Mouse (Mus musculus) bone marrow, adult 2 months (tissue): ENCODE data around the gene Glipr1l1. TPM values are rescaled to one million over a fixed set of nuclear protein-coding genes. Genes with fewer than 3 reads are reported as not detected.
"Not testable (repeated sequence)": the region's sequence is repeated elsewhere in the genome, so short reads cannot be mapped to it uniquely, and the experiment has no call there.

Experiments used
- H3K27ac ChIP-seq: fragments of 200-500 bp; 2 replicates; pipeline ENCODE4 v1.5.1; 2012; ENCODE audit warnings: low read depth, mild to moderate bottlenecking, control low read depth, inconsistent platforms, low read length; ENCODE audit not compliant: control insufficient read depth, poor library complexity, insufficient read depth
- H3K4me1 ChIP-seq: fragments of 200-500 bp; 2 replicates; pipeline ENCODE4 v1.6.1; 2011; ENCODE audit warnings: low read length; ENCODE audit not compliant: control insufficient read depth, insufficient read depth
- H3K4me3 ChIP-seq: fragments of 200-500 bp; replicated peaks from 2 replicates; pipeline ENCODE3; 2011; ENCODE audit warnings: mild to moderate bottlenecking, low read depth, low read length, control low read depth; ENCODE audit not compliant: control insufficient read depth
- CTCF ChIP-seq: fragments of 200-500 bp; IDR thresholded peaks from 2 replicates; pipeline ENCODE4 v1.5.1; 2011; ENCODE audit warnings: low read length, control low read depth; ENCODE audit not compliant: control insufficient read depth, insufficient read depth
- POLR2A ChIP-seq: fragments of 200-500 bp; IDR thresholded peaks from 2 replicates; pipeline ENCODE4 v1.6.1; 2011; ENCODE audit warnings: low read depth, mild to moderate bottlenecking, control low read depth, low read length, borderline replicate concordance; ENCODE audit not compliant: control insufficient read depth
- whole genome bisulfite sequencing: fragments of 180-500 bp; shearing (Covaris S2); methylation state at CpG from one replicate; pipeline ENCODE4 v1.1.7; 2018; 5-methylcytosine and 5-hydroxymethylcytosine counted together
- polyA plus RNA-seq: library from polyadenylated mRNA; stranded (reverse); fragments of >200 nt; gene quantifications from 2 replicates; pipeline ENCODE4 v1.2.4, GENCODE M21; 2011; ENCODE audit warnings: low replicate concordance; ENCODE audit not compliant: missing spikeins, insufficient read depth, insufficient read length

Gene Glipr1l1
- polyA plus RNA-seq, 1 experiment, result not detected

GRCm38 (mm10) chr10:112083157-112083556 is 23.2 kb downstream of the Glipr1l1 start, which contains the start of gene Glipr1l2:
Glipr1l2 (plus strand) TSS chr10:112083354.
- H3K4me3 ChIP-seq, result no peak within 1 kb of the TSS
- TF ChIP-seq CTCF (no peak), POLR2A (no peak)
- whole genome bisulfite sequencing, result 87% methylated on average over 14 of the region's 14 CpGs
- H3K27ac ChIP-seq, result no peak within 1 kb of the TSS
- H3K4me1 ChIP-seq, result no peaks in the 10 kb centered on the region

GRCm38 (mm10) chr10:112105785-112106184 is 45.8 kb downstream of the Glipr1l1 start:
- WGBS, result 5% methylated on average over 5 of the region's 5 CpGs
- TF ChIP-seq CTCF, result peak; percentile 68
- H3K4me1 ChIP-seq, H3K4me3 ChIP-seq, H3K27ac ChIP-seq: not testable (repeated sequence)

- Histone ChIP-seq H3K4me3 (no peak overlapping the region), H3K4me1 (no peaks in the 10 kb centered on the region; the same call in 1 of the 2 replicates), H3K27ac (no peak overlapping the region)
- TF ChIP-seq POLR2A (no peak), CTCF (no peak)
- WGBS, result 69% methylated on average over 7 of the region's 7 CpGs
Observed at GRCm38 (mm10) chr10:112110401-112110800, 50.4 kb downstream of the Glipr1l1 start.

GRCm38 (mm10) chr10:112125090-112125489 is 65.1 kb downstream of the Glipr1l1 start:
- not testable (repeated sequence) for H3K4me3 ChIP-seq, H3K27ac ChIP-seq, H3K4me1 ChIP-seq
- 52% methylated on average over 2 of the region's 2 CpGs for WGBS

GRCm38 (mm10) chr10:112127682-112128230 is 67.8 kb downstream of the Glipr1l1 start:
- not testable (repeated sequence) for H3K4me1 ChIP-seq, H3K27ac ChIP-seq, H3K4me3 ChIP-seq
- WGBS, result 80% methylated on average over 6 of the region's 6 CpGs

Other genes starting within 250 kb of the Glipr1l1 start
- gene Krr1, start 87.5 kb upstream of the Glipr1l1 start, polyA plus RNA-seq, result 11.3 and 24.0 TPM in 2 replicates
- gene Glipr1, start 57.6 kb upstream of the Glipr1l1 start, polyA plus RNA-seq, result 39.6 and 115 TPM in 2 replicates
- gene Glipr1l2, start 23.2 kb downstream of the Glipr1l1 start, polyA plus RNA-seq, result not detected in 2 replicates
- gene Glipr1l3, start 100.1 kb downstream of the Glipr1l1 start, polyA plus RNA-seq, result not detected in 2 replicates
- not detected in 2 replicates for gene Caps2, start 103.4 kb downstream of the Glipr1l1 start, polyA plus RNA-seq
- gene Kcnc2, start 210.9 kb downstream of the Glipr1l1 start, polyA plus RNA-seq, result not detected in 2 replicates